Mouse (Mus musculus) embryonic facial prominence, embryonic 12.5 days (tissue): ENCODE data around the gene Snapin. TPM values are rescaled to one million over a fixed set of nuclear protein-coding genes. Genes with fewer than 3 reads are reported as not detected.

Source experiments
- ATAC-seq: fragments of 200-750 bp; cut with Nextera tagmentation; 2 replicates; pipeline ENCODE4 v1.8.0; 2017; ENCODE audit not compliant: insufficient number of reproducible peaks, insufficient read depth, low FRiP score, low TSS enrichment
- H3K27ac ChIP-seq: fragments of 300-500 bp; sonication (generic); 2 replicates; pipeline ENCODE4 v1.5.1; 2016; ENCODE audit warnings: mild to moderate bottlenecking
- H3K27me3 ChIP-seq: fragments of 300-500 bp; sonication (generic); 2 replicates; pipeline ENCODE4 v1.6.1; 2016; ENCODE audit warnings: mild to moderate bottlenecking, moderate library complexity
- H3K36me3 ChIP-seq: fragments of 300-500 bp; sonication (generic); 2 replicates; pipeline ENCODE4 v1.6.1; 2016; ENCODE audit warnings: mild to moderate bottlenecking
- H3K4me1 ChIP-seq: fragments of 300-500 bp; sonication (generic); 2 replicates; pipeline ENCODE4 v1.6.1; 2016
- H3K4me2 ChIP-seq: fragments of 300-500 bp; sonication (generic); replicated peaks from 2 replicates; pipeline ENCODE4 v1.6.1; 2016; ENCODE audit warnings: mild to moderate bottlenecking, moderate library complexity
- H3K4me3 ChIP-seq: fragments of 300-500 bp; sonication (generic); 2 replicates; pipeline ENCODE4 v1.5.1; 2016; ENCODE audit warnings: mild to moderate bottlenecking
- H3K9ac ChIP-seq: fragments of 300-500 bp; sonication (generic); 2 replicates; pipeline ENCODE4 v1.6.1; 2016; ENCODE audit warnings: mild to moderate bottlenecking, moderate library complexity
- H3K9me3 ChIP-seq: fragments of 300-500 bp; sonication (generic); 2 replicates; pipeline ENCODE4 v1.6.1; 2016; ENCODE audit warnings: mild to moderate bottlenecking, moderate library complexity
- WGBS: fragments of 180-500 bp; shearing (Covaris S2); methylation state at CpG from one replicate; pipeline ENCODE4 v1.1.7; 2016; 5-methylcytosine and 5-hydroxymethylcytosine counted together
- polyA plus RNA-seq: library from polyadenylated mRNA; unstranded; fragments of >200 nt; fragmentation: Nextera tagmentation; extraction: Ambion mirVana; gene quantifications from 2 replicates; pipeline ENCODE4 v1.2.1, GENCODE M21; 2016

Snapin gene
- polyA plus RNA-seq, 1 experiment from 2014 or later, result 76.3 TPM

DNA sequence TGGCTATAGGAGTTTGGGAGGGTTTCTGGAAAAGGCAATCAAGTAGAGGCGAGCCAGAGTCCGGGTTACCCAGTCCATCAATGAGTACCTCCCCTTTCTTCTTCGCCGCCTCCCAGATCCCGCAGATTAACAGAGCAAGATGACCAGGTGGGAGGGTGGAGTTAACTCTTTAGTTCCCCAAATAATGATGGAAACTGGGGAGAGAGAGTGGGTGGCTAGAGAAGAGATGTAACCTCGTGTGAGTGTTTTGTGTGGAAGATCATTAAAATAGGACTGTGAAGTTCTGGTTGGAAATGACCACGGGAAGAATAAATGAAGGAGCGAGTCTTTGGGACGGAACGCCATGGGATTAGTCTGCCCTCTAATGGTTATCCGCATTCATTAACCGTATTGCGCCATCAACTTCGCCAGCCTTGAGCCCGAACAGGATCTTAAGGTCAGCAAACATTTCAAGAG is 24.5 kb downstream of the Snapin start:
- Histone ChIP-seq H3K9ac (peak overlapping the region; percentile 24), H3K4me1 (no peaks in the 10 kb centered on the region; the same call in 1 of the 2 replicates), H3K36me3 (no peaks in the 10 kb centered on the region), H3K4me3 (peak overlapping the region; percentile 48), H3K27ac (no peak overlapping the region), H3K9me3 (no peaks in the 10 kb centered on the region), H3K4me2 (peak overlapping the region; percentile 75), H3K27me3 (peaks cover 46% of the 10 kb centered on the region)
- no peak for ATAC-seq
- WGBS, result under 1% methylated on average over 15 of the region's 15 CpGs

DNA sequence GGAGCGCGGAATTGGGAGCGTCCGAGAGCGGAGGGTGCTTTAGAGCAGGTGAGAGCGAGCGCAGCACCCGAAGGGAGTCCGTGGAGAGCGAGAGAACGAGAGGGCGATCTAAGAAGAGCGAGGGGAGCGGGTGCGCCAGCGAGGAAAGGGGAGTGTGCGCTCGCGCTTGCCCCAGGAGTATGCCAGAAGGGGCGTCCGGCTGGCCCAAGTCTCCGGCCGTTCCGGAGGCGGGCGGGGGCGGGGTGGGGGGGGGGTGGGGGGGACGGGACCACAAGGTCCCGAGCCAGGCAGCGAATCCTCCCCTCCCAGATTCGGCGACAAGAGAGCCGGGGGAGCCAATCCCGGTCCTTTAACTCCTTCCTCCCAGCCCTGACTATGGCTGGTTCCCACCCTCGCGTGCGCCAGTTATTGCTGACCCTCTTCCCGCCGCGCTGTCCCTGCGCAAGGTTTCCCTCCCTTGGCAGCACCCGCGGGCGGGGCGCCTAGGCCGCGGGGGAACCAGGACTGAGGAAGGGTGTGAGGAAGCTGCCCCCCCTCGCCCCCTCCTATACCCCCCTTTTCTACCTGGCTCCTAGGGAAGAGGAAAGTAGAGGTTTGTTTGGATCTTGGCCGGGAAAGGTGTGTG is 25.0 kb downstream of the Snapin start, which contains the start of gene Npr1:
Gene Npr1 (minus strand): TSS at position 181 of the 625 bp plus-strand sequence.
- Histone ChIP-seq H3K9me3 (no peaks in the 10 kb centered on the region), H3K9ac (peak within 1 kb of the TSS; percentile 24), H3K4me1 (no peaks in the 10 kb centered on the region; the same call in 1 of the 2 replicates), H3K4me2 (peak within 1 kb of the TSS; percentile 75), H3K27ac (no peak within 1 kb of the TSS), H3K36me3 (no peaks in the 10 kb centered on the region), H3K4me3 (peak within 1 kb of the TSS; percentile 48), H3K27me3 (peaks cover 46% of the 10 kb centered on the region)
- WGBS, result 1% methylated on average over 43 of the region's 49 CpGs
- no peak for ATAC-seq

DNA sequence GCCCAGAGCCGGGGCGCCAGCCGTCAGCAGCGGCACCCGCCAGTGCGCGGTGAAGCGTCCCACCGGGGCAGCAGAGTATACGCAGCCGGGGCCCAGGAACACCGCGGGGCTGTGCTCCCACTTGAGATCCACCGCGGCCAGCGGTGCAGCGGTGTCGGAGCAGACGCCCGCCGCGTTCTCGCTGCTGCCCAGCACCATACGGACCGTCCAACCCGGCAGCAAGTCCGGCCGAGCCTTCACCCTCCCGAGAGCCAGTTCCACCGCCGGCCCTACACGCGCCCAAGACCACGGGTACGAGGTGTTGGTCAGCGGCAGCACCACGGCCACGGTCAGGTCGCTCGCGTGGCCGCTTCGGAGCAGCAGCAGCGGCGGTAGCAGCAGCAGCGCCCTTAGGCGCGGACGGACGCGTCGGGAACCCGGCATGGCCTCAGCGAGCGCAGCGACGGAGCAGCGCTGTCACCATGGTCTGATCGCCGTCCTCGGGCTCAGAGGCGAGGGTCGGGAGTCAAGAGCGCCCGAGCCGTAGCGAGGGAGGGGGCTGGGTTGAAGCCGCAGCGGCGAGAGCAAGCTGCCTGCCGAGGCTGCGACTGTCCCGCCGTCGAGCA is 25.6 kb downstream of the Snapin start:
- H3K9ac ChIP-seq, result peak overlapping the region; percentile 24
- H3K9me3 ChIP-seq, result no peaks in the 10 kb centered on the region
- 1% methylated on average over 75 of the region's 75 CpGs for WGBS
- H3K27ac ChIP-seq, result no peak overlapping the region
- peaks cover 46% of the 10 kb centered on the region for H3K27me3 ChIP-seq
- peak overlapping the region; percentile 48 for H3K4me3 ChIP-seq
- H3K4me1 ChIP-seq, result no peaks in the 10 kb centered on the region; the same call in 1 of the 2 replicates
- H3K4me2 ChIP-seq, result peak overlapping the region; percentile 75
- ATAC-seq, result peak; percentile 37; the same call in 1 of the 2 replicates
- H3K36me3 ChIP-seq, result no peaks in the 10 kb centered on the region

DNA sequence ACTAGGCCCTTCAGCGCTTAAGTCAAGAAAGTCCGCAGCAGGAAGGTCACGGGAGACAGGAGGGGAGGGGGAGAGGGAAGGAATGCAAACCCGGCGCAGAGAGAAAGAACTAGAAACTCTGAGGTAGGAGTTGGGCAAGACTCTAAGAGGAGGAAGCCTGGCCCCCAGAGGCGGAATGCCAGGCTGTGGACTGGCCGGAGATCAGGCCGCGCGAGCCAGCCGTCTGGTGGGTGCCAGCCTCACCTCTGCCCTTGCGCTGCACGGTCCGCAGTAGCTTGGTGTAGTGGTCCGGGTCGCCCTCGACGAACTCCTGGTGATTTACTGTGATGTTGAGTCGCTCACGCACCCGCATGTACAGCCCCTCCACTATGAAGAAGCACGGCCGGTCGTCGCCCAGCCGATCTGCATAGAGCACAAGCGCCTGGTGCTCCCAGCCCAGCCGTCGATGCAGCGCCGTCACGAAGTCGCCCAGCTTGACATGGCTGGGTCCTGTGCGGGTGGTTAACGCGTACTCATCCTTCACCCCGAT is 26.2 kb downstream of the Snapin start:
- peak overlapping the region; percentile 24; the same call in 1 of the 2 replicates for H3K9ac ChIP-seq
- peaks cover 46% of the 10 kb centered on the region for H3K27me3 ChIP-seq
- ATAC-seq, result no peak
- no peaks in the 10 kb centered on the region for H3K9me3 ChIP-seq
- H3K4me3 ChIP-seq, result peak overlapping the region; percentile 48
- no peak overlapping the region for H3K27ac ChIP-seq
- no peaks in the 10 kb centered on the region; the same call in 1 of the 2 replicates for H3K4me1 ChIP-seq
- H3K36me3 ChIP-seq, result no peaks in the 10 kb centered on the region
- H3K4me2 ChIP-seq, result peak overlapping the region; percentile 75
- 9% methylated on average over 37 of the region's 37 CpGs for WGBS

DNA sequence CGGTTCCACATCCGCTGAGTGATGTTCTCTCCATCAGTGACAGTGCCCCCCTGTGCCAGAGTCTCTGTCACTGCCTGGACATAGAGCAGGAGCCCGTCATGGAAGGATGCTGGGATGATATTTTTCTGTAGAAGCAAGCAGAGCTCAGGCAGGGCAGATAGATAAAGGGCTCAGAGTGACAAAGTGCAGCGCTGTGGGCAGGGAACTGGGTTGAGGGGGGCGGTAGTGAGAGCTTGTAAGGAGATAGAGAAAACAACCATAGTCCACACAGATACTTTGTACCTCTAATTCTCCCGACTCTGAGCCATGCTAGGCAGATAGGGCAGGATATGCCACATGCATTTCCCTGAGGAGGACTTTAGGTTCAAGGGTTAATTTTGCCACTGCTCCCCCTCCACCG is 28.3 kb downstream of the Snapin start:
- Histone ChIP-seq H3K9me3 (no peaks in the 10 kb centered on the region), H3K27me3 (peaks cover 46% of the 10 kb centered on the region), H3K36me3 (no peaks in the 10 kb centered on the region), H3K4me2 (no peak overlapping the region), H3K4me3 (no peak overlapping the region), H3K4me1 (no peaks in the 10 kb centered on the region; the same call in 1 of the 2 replicates), H3K27ac (no peak overlapping the region), H3K9ac (no peak overlapping the region)
- WGBS, result 28% methylated on average over 7 of the region's 7 CpGs
- ATAC-seq, result no peak

DNA sequence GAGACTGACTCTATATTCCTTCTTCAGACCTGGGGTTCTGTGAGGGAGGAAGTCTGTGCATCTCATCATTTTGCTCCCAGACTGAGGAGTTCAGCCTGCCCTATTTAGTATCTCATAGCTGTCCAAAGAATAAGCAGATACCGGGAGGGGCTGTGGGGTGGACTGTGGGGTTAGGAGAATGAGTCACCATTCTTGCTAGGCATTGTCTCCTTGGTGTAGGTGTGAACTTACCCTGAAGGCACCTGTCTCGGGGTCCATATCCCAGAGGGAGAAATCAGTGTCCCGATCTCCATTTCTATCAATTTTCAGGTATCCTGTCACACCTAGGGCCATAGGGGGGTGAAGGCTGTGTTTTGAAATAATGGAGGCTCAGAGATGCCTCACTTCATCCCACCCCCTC is 28.9 kb downstream of the Snapin start:
- WGBS, result 88% methylated on average over 3 of the region's 3 CpGs
- no peak for ATAC-seq
- Histone ChIP-seq H3K27me3 (peaks cover 46% of the 10 kb centered on the region), H3K9me3 (no peaks in the 10 kb centered on the region), H3K4me2 (no peak overlapping the region), H3K9ac (no peak overlapping the region), H3K4me3 (no peak overlapping the region), H3K36me3 (no peaks in the 10 kb centered on the region), H3K4me1 (no peaks in the 10 kb centered on the region; the same call in 1 of the 2 replicates), H3K27ac (no peak overlapping the region)

DNA sequence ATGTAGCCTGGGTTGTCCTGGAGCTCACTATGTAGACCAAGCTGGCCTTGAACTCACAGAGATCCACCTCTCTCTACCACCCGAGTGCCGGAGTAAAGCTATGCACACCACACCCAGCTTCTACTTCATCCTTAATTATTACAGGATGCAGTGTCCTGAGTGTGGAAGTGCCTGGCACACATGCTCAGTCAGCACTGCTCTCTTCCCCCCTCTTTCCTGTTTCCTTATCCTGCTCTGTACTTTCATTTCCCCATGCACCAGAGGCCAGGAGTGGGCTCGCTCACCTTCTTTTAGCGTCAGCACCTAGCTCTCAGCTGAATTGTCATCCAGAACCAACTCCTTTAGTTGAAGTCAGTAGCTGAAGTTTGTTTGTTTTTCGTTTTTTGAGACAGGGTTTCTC is 30.5 kb downstream of the Snapin start:
- no peak overlapping the region for H3K9ac ChIP-seq
- H3K27me3 ChIP-seq, result peaks cover 38% of the 10 kb centered on the region
- H3K4me1 ChIP-seq, result no peaks in the 10 kb centered on the region
- H3K9me3 ChIP-seq, result no peaks in the 10 kb centered on the region
- no peak for ATAC-seq
- H3K4me3 ChIP-seq, result no peak overlapping the region
- 60% methylated on average over 5 of the region's 5 CpGs for WGBS
- no peaks in the 10 kb centered on the region for H3K36me3 ChIP-seq
- H3K27ac ChIP-seq, result no peak overlapping the region
- H3K4me2 ChIP-seq, result no peak overlapping the region

DNA sequence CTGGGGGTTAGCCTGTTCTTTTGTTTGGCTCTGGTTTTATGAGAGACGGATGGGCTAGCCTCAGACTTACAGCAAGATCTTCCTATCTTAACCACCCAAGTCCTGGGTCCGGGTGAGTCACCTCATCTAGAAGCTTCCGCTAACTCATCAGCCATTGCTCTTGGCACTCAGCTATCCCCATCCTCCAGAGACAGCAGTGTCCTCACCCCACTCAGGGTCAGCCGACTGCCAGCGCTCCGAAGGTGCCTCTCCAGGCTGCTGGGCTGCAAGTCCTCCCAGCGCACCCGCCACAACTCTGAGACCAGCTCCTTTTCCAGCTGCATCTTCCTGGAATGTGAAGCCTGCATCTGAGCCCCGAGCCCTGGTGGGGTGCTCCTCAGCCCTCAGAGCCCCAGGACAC is 31.1 kb downstream of the Snapin start:
- Histone ChIP-seq H3K4me1 (no peaks in the 10 kb centered on the region), H3K9me3 (no peaks in the 10 kb centered on the region), H3K27me3 (peaks cover 32% of the 10 kb centered on the region), H3K27ac (no peak overlapping the region), H3K4me3 (no peak overlapping the region), H3K36me3 (no peaks in the 10 kb centered on the region), H3K9ac (no peak overlapping the region), H3K4me2 (no peak overlapping the region)
- ATAC-seq, result no peak
- WGBS, result 84% methylated on average over 9 of the region's 9 CpGs

DNA sequence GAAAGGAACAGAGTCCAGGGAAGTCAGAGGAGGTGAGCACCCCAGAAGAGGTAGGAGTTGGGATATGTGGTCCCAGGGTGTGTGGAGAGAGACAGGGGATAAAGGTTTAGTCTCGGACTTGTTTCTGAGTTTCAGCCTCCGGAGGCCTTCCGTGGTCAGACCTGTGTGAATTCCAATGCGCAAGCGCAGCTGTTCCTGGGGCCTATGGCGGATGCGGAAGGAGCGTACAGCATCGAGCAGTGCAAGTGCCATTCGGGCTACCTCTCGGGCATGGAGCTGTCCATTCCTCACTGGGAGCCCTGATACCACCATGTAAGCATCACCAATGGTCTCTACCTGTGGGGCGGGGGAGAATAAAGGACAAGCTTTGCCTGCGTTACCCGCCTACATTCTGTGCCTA is 35.9 kb downstream of the Snapin start:
- H3K27me3 ChIP-seq, result no peaks in the 10 kb centered on the region
- no peaks in the 10 kb centered on the region for H3K36me3 ChIP-seq
- 86% methylated on average over 14 of the region's 14 CpGs for WGBS
- no peak overlapping the region for H3K4me2 ChIP-seq
- H3K27ac ChIP-seq, result no peak overlapping the region
- H3K4me3 ChIP-seq, result no peak overlapping the region
- no peak for ATAC-seq
- no peaks in the 10 kb centered on the region for H3K9me3 ChIP-seq
- H3K4me1 ChIP-seq, result 0 out of 2 replicates have a peak, but pooled peaks cover 5% of the 10 kb centered on the region
- no peak overlapping the region for H3K9ac ChIP-seq

DNA sequence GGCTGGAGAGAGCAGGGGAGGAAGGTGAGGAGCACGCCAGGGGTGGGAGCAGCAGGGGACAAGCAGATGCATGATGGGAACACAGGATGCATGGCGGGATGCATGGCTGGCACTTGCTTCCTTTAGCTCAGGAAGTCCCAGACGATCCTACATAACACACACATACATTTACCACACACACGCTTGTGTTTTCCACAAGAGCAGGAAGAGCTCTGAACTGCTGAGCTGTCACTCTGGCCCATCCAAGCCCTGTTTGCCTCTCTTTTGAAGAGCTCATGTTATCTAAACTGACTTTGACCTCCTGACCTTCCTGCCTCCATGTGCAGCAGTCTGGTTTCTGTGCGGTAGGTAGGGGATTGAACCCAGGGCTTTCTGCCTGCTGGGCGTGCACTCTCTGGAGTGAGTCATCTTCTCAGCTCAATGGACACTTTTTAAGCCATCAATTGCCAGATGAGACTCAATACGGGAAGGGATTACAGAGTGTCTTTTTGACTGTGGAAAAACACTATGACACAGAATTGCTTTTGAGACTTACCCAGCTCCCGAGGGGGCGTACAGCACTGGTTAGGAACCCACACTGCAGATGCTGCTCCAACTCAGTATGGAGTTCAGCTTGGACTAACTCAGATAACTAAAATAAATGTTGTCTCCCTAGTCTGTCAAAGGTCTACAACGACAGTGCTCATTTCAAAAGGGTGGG is 39.3 kb downstream of the Snapin start:
- Histone ChIP-seq H3K4me1 (peaks cover 8% of the 10 kb centered on the region; the same call in 1 of the 2 replicates), H3K4me3 (no peak overlapping the region), H3K27ac (no peak overlapping the region)

DNA sequence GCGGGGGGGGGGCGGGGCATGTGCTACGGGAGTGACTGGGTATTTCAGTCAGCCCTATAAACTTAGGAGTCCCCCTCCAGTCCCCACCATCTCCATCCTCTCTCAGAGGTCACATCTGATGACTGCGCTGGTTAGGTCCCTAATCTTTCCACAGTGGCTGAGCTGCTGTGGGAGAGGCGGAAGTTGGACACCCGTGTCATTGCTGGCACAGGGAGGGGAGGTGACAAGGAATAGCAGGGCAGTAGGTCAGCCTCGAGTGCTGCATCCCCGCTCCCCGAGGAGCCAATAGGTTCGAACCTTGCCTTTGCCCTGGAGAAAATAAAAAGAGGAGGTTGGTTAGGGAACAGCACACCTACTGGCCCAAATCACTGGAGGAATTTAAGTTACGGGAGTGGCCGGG is 40.0 kb downstream of the Snapin start:
- Histone ChIP-seq H3K4me1 (peaks cover 9% of the 10 kb centered on the region; the same call in 1 of the 2 replicates), H3K27me3 (no peaks in the 10 kb centered on the region), H3K4me2 (no peak overlapping the region; the same call in 1 of the 2 replicates), H3K4me3 (no peak overlapping the region), H3K9ac (no peak overlapping the region), H3K27ac (no peak overlapping the region), H3K9me3 (no peaks in the 10 kb centered on the region), H3K36me3 (no peaks in the 10 kb centered on the region)
- no peak for ATAC-seq
- WGBS, result 35% methylated on average over 12 of the region's 12 CpGs

More for the DNA sequence above, 39.3 kb downstream of the Snapin start:
- Histone ChIP-seq H3K4me2 (no peak overlapping the region), H3K9me3 (no peaks in the 10 kb centered on the region), H3K9ac (no peak overlapping the region), H3K27me3 (no peaks in the 10 kb centered on the region), H3K36me3 (no peaks in the 10 kb centered on the region)
- WGBS, result 54% methylated on average over 10 of the region's 10 CpGs
- ATAC-seq, result no peak
